Mouse (Mus musculus) embryonic facial prominence, embryonic 11.5 days (tissue): ENCODE measurements around the gene Lpxn. TPM values are rescaled to one million over a fixed set of nuclear protein-coding genes. Genes with fewer than 3 reads are reported as not detected.
A peak's percentile ranks its signal among the peaks of the same experiment; 100 is the strongest.

Experiments used
- ATAC-seq: fragments of 200-750 bp; cut with Nextera tagmentation; replicated peaks from 2 replicates; pipeline ENCODE4 v1.8.0; 2017; ENCODE audit warnings: low read depth; ENCODE audit not compliant: insufficient number of reproducible peaks, low FRiP score, low TSS enrichment
- DNase-seq: peaks from one replicate; pipeline ENCODE4 v3.0.0-alpha.2; 2015; ENCODE audit warnings: low spot score
- H3K27ac ChIP-seq: fragments of 300-500 bp; sonication (generic); replicated peaks from 2 replicates; pipeline ENCODE4 v1.5.1; 2014; ENCODE audit warnings: mild to moderate bottlenecking, low read depth, low read length, control low read depth
- H3K27me3 ChIP-seq: fragments of 300-500 bp; sonication (generic); 2 replicates; pipeline ENCODE4 v1.6.1; 2014; ENCODE audit warnings: mild to moderate bottlenecking, low read length, moderate library complexity, mixed read lengths; ENCODE audit not compliant: control insufficient read depth, insufficient read depth
- H3K36me3 ChIP-seq: fragments of 300-500 bp; sonication (generic); replicated peaks from 2 replicates; pipeline ENCODE4 v1.6.1; 2014; ENCODE audit warnings: low read depth, mild to moderate bottlenecking, low read length, moderate library complexity, mixed read lengths; ENCODE audit not compliant: control insufficient read depth, insufficient read depth
- H3K4me1 ChIP-seq: fragments of 300-500 bp; sonication (generic); 2 replicates; pipeline ENCODE4 v1.6.1; 2014; ENCODE audit warnings: low read length, mixed read lengths; ENCODE audit not compliant: control insufficient read depth, insufficient read depth
- H3K4me2 ChIP-seq: fragments of 300-500 bp; sonication (generic); 2 replicates; pipeline ENCODE4 v1.6.1; 2014; ENCODE audit warnings: low read depth, mild to moderate bottlenecking, control low read depth, low read length, moderate library complexity
- H3K4me3 ChIP-seq: fragments of 300-500 bp; sonication (generic); 2 replicates; pipeline ENCODE4 v1.5.1; 2014; ENCODE audit warnings: low read depth, low read length, control low read depth
- H3K9ac ChIP-seq: fragments of 300-500 bp; sonication (generic); replicated peaks from 2 replicates; pipeline ENCODE4 v1.6.1; 2014; ENCODE audit warnings: mild to moderate bottlenecking, control low read depth, low read length
- H3K9me3 ChIP-seq: fragments of 300-500 bp; sonication (generic); replicated peaks from 2 replicates; pipeline ENCODE4 v1.6.1; 2016; ENCODE audit warnings: mild to moderate bottlenecking, low read length, inconsistent platforms, mixed read lengths; ENCODE audit not compliant: control insufficient read depth
- WGBS: fragments of 180-500 bp; shearing (Covaris S2); extraction: QIAGEN DNeasy Blood & Tissue Kit; methylation state at CpG from one replicate; pipeline ENCODE4 v1.1.7; 2014; 5-methylcytosine and 5-hydroxymethylcytosine counted together
- polyA plus RNA-seq: library from polyadenylated mRNA; unstranded; fragments of >200 nt; fragmentation: Nextera tagmentation; extraction: Ambion mirVana; gene quantifications from 2 replicates; pipeline ENCODE4 v1.2.1, GENCODE M21; 2014

The Lpxn gene
- polyA plus RNA-seq, 1 experiment from 2014 or later = 0.80 TPM

DNA sequence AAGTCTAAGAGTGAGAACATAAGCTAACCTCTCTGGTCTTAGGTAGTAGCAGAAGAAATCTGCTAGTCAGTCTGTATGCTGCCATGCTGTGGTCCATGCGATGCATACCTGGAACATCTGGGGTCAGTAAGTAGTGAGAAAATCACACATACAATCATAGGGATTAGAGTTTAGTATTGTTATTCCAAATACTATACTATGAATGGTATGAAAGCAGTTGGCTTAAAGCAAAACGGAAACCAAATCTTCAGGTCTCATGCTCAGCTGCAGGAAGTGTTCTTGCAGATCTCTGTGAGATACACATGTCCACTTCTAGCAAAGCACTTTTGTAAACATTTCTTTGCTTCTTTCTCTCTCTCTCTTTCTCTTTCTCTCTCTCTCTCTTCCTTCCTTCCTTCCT lies 10.2 kb downstream of the Lpxn start:
- H3K27ac ChIP-seq = no peak overlapping the region
- H3K4me3 ChIP-seq = no peak overlapping the region
- H3K9me3 ChIP-seq = no peaks in the 10 kb centered on the region
- 66% methylated on average over 2 of the region's 2 CpGs for WGBS
- no peak for DNase-seq
- H3K4me2 ChIP-seq = no peak overlapping the region
- no peaks in the 10 kb centered on the region for H3K4me1 ChIP-seq
- no peak overlapping the region for H3K9ac ChIP-seq
- H3K27me3 ChIP-seq = no peaks in the 10 kb centered on the region
- H3K36me3 ChIP-seq = no peaks in the 10 kb centered on the region
- ATAC-seq = no peak

DNA sequence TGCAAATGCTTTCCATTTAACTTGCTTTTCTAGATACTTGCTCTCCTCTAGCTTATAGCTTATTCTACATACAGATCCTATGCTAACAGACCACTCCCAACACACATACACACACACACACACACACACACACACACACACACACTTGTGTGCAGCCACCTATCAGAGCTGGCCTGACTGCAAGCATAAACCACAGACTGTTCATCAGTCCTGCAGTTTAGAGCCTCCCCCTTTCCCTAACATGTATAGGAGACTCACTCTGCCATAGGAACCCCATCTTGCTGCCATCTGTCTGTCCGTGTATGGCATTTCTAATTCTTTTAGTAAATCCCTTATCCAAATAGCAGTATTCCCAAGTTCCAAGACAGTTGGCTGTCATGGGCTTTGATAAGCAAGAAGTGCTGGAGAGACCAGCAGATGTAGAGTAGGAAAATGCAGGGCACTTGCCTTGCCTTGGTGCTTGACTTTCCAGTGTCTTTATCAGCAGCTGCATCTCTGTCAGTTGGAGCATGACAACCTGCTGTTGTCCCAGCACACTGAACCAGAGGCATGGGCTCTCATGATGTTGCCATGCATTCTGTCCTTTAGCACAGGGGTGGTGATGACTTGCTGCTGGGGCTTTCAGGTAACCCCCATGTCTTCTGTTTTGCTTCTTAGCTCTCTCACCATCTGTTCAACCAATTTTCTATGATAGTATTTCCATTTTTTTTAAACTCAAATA lies 16.8 kb downstream of the Lpxn start:
- no peak overlapping the region for H3K4me3 ChIP-seq
- no peak overlapping the region for H3K4me2 ChIP-seq
- H3K27me3 ChIP-seq = no peaks in the 10 kb centered on the region
- H3K4me1 ChIP-seq = no peaks in the 10 kb centered on the region
- no peak overlapping the region for H3K9ac ChIP-seq
- H3K27ac ChIP-seq = no peak overlapping the region
- ATAC-seq = no peak
- WGBS = 67% methylated on average over 1 of the region's 1 CpGs
- H3K9me3 ChIP-seq = no peaks in the 10 kb centered on the region
- DNase-seq = no peak
- H3K36me3 ChIP-seq = no peaks in the 10 kb centered on the region

DNA sequence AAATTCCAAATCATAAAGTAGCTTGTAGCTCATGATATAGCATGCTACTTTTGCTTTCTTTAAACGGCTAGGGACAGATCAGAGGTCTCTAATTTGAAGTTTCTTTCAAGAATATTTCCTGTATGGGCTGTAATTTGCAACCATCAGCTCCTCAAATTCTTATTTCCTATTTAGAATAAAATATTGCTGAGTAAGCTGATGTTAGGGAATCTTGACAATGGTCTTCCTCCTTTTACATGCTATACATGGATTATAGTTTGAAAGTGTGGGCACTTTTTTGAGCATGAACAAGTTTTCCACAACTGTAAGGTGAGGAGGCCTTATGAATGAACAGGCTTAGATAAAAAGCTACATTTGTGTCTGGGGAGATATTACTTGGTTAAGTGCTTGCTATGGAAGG lies 17.9 kb downstream of the Lpxn start:
- Histone ChIP-seq H3K9ac (no peak overlapping the region), H3K27me3 (no peaks in the 10 kb centered on the region), H3K27ac (no peak overlapping the region), H3K36me3 (no peaks in the 10 kb centered on the region), H3K9me3 (no peaks in the 10 kb centered on the region), H3K4me2 (no peak overlapping the region), H3K4me1 (no peaks in the 10 kb centered on the region), H3K4me3 (no peak overlapping the region)
- WGBS = 77% methylated on average over 1 of the region's 1 CpGs
- DNase-seq = no peak
- no peak for ATAC-seq

DNA sequence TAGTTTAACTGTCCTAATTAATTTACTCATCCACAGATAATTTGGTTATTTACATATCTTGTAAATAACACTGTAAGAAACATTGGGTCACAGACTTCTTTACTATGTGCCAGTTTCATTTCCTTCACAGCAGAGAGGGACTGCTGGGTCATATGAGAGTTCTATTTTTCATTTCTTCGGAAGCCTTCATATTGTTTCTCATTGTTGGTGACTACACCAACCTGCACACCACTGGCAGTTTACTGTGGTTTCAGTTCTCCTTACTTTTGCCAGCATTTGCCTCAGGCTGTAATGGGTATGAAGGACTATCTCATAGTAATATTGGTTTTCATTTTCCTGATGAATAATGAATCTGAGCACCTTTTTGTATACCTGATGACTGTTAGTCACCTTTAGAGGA lies 22.5 kb downstream of the Lpxn start:
- Histone ChIP-seq H3K27me3 (no peaks in the 10 kb centered on the region), H3K4me1 (no peaks in the 10 kb centered on the region), H3K9me3 (no peaks in the 10 kb centered on the region), H3K9ac (no peak overlapping the region), H3K4me2 (no peak overlapping the region), H3K36me3 (no peaks in the 10 kb centered on the region), H3K27ac (no peak overlapping the region), H3K4me3 (no peak overlapping the region)
- no peak for DNase-seq
- ATAC-seq = no peak
- 94% methylated on average over 1 of the region's 1 CpGs for WGBS

DNA sequence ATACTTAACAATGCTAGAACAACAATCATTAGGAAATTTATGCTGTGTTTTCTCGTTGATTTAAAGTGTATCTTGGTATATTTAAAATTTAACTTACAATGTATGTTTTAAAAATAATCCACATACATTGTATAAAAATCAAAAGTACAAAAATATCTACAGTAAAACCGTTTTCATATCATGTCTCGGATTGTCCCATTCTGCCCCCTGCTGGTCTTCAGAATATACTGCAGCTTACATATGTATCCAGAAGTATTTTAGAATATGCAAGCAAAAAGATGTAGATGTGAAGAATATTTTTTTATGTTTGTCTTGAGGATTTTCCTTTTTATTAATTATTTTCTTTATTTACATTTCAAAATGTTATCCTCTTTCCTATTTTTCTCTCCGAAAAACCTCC lies 24.4 kb downstream of the Lpxn start:
- 31% methylated on average over 4 of the region's 4 CpGs for WGBS
- no peaks in the 10 kb centered on the region for H3K4me1 ChIP-seq
- H3K4me3 ChIP-seq = no peak overlapping the region
- H3K9me3 ChIP-seq = no peaks in the 10 kb centered on the region
- DNase-seq (peak; percentile 63), ATAC-seq (no peak)
- no peaks in the 10 kb centered on the region for H3K36me3 ChIP-seq
- no peak overlapping the region for H3K4me2 ChIP-seq
- no peak overlapping the region for H3K27ac ChIP-seq
- no peaks in the 10 kb centered on the region for H3K27me3 ChIP-seq
- H3K9ac ChIP-seq = no peak overlapping the region

DNA sequence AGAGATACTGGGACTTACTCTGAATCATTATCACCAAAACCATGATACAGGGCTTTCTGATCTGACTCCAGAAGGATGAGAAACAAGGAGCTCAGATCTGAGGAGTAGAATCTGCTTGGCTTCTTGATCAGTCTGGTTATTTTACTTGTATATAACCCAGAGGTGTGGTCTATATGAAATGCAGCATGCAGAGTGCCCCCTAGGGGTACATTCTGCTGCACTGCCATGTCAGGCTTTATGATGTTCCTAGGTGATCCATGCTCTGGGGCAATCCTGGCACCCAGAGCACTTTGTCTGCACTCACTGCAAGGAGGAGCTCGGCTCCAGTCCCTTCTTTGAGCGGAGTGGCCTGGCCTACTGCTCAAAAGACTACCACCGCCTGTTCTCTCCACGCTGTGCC lies 28.6 kb downstream of the Lpxn start:
- Histone ChIP-seq H3K36me3 (no peaks in the 10 kb centered on the region), H3K4me2 (no peak overlapping the region), H3K9ac (no peak overlapping the region), H3K4me1 (no peaks in the 10 kb centered on the region), H3K4me3 (no peak overlapping the region), H3K27me3 (no peaks in the 10 kb centered on the region), H3K27ac (no peak overlapping the region), H3K9me3 (no peaks in the 10 kb centered on the region)
- ATAC-seq = no peak
- WGBS = 64% methylated on average over 4 of the region's 4 CpGs
- DNase-seq = no peak

DNA sequence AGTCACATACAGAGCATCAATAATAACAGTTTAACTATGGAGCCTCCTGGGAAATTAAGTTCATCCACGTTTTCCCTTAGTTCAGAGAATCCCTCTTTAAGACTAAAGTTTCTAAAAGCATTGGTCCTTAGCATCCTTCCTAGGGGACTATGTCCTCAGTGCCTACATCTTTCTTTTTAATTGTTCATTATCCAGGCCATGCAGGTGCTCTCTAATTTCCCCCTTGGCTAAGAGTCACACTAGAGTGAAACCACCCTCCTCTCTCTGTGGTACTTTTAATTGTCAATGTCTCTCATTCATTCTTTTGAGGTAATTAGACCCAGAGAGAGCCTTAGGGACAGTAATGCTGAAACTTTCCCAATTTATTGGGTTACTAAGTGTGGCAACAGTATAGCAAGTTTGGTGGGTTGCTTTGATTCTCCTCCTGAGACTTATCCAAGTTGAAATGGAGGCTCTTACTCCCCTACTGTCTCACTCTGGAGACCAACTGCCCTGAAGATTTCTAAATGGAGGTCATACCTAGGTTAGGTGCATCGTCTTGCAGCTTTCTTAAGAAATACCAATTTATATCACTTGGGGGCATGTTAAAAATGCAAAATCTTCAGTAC lies 34.9 kb downstream of the Lpxn start:
- Histone ChIP-seq H3K9ac (no peak overlapping the region), H3K27ac (no peak overlapping the region), H3K4me2 (no peak overlapping the region), H3K36me3 (no peaks in the 10 kb centered on the region), H3K4me1 (no peaks in the 10 kb centered on the region), H3K27me3 (no peaks in the 10 kb centered on the region), H3K9me3 (no peaks in the 10 kb centered on the region), H3K4me3 (no peak overlapping the region)
- ATAC-seq (no peak), DNase-seq (no peak)
- 65% methylated on average over 2 of the region's 2 CpGs for WGBS

DNA sequence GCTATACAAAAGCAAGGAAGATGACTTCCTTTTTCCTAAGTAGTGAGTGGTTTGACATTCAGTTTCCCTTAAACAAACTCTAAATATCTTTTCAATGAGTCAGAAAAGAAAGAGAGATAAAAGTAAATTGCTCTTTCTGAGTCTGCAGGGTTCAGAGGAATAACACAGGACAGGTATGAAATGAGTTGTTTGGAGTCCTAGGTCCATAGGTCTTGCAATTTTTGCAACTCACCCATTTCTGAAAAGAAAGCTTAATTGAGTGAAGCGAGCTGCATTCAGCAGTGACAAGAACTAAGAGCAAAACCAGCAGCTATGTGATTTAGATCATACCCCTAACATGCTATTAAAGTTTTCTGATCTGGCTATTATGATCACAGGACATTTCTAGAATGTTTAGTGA lies 35.6 kb downstream of the Lpxn start:
- Histone ChIP-seq H3K4me3 (no peak overlapping the region), H3K36me3 (no peaks in the 10 kb centered on the region), H3K4me1 (no peaks in the 10 kb centered on the region), H3K9me3 (no peaks in the 10 kb centered on the region), H3K9ac (no peak overlapping the region), H3K27me3 (no peaks in the 10 kb centered on the region), H3K4me2 (no peak overlapping the region), H3K27ac (no peak overlapping the region)
- 68% methylated on average over 1 of the region's 1 CpGs for WGBS
- DNase-seq = no peak
- no peak for ATAC-seq
